Mouse (Mus musculus): ENCODE measurements around the gene Snx21. TPM values are rescaled to one million over a fixed set of nuclear protein-coding genes. Genes with fewer than 3 reads are reported as not detected.

Gene Snx21
- polyA plus RNA-seq, 1 experiment from 2014 or later = 27.0 TPM

DNA sequence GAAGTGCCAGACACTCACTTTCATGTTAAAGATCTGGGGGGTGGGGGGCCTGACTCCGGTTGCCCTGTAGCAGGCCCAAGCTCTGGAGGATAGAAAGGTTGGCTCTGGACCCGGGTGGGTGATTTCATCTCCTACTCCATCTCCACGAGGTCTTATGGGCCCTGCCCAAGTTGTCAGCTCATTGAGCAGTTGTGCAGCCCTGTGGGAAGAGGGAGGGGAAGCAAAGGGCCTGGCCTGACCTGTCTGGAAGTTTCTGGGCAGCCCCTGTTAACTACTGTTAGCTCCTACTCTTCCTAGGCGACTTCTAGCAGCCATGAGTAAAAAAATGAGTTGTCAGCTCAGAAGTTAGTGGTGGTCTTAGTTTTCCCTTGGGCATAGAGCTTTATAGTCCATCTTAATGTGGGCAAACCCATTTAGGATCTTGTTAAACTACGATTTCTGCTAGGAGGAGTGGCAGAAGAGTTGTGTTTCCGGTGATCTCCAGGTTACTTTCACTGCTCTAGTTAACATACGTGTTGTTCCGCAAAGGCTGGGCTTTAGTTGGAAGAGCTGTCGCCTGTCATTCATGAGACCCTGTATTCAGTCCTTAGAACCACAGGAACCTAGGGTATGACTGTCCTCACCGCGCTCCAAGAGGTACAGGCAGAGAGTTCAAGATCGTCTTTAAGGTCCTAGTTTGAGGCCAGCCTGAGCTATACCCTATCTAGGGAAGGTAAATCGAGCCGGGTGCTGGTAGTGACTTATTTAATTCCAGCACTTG is 12.2 kb upstream of the Snx21 start:
- 72% methylated on average over 14 of the region's 14 CpGs for WGBS
- Histone ChIP-seq H3K27ac (0 out of 2 replicates have a peak overlapping the region, but pooled peaks have one; percentile 15), H3K9me3 (no peaks in the 10 kb centered on the region)

DNA sequence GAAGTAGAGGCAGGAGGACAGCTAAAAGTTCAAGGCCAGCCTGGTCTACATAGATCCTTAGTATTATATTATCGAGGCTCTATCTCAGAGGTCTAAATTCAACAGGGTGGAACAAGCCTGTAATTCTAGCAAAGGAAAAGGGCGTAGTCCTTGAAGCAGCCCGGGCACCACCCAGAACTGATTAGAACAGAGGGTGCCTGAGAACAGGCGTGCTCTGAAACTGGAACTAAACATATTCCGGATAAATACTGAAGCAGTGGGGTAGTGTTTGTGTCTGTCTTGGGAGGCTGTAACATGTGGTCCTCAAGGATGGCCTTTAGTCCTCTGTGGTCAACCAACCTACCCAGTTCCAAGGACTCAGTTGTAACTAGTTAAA is 11.6 kb upstream of the Snx21 start:
- WGBS = 77% methylated on average over 5 of the region's 5 CpGs
- Histone ChIP-seq H3K27ac (no peak overlapping the region), H3K27me3 (no peaks in the 10 kb centered on the region)

More for the DNA sequence above, 12.2 kb upstream of the Snx21 start:
- no peaks in the 10 kb centered on the region for H3K27me3 ChIP-seq
- peaks cover 22% of the 10 kb centered on the region for H3K36me3 ChIP-seq
- ATAC-seq (ENCODE audit: borderline replicate concordance, extremely low read depth, low FRiP score, low TSS enrichment) = no peak
- no peak overlapping the region for H3K4me3 ChIP-seq
- no peak overlapping the region for H3K4me2 ChIP-seq
- peaks cover 29% of the 10 kb centered on the region for H3K4me1 ChIP-seq
- H3K9ac ChIP-seq = no peak overlapping the region

DNA sequence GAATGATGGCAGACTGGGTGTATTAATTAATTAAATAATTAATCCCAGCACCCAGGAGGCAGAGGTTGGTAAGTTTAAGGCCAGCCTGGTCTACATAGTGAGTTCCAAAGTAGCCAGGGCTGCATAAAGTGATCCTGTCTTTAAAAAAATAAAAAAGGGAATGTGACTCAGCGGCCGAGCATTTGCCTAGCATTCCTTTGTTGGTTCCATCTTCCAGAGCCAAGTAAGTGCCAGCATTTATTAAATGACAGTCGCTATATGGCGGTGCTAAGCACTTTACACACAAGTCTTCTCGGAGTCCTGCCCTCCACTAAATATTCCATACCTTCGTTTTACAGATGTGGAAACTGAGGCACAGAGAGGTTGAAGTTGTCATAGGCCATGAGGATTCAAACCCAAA is 9.5 kb upstream of the Snx21 start:
- H3K9ac ChIP-seq = no peak overlapping the region
- peaks cover 20% of the 10 kb centered on the region for H3K4me1 ChIP-seq
- no peaks in the 10 kb centered on the region for H3K9me3 ChIP-seq
- no peak overlapping the region for H3K4me3 ChIP-seq
- 72% methylated on average over 6 of the region's 6 CpGs for WGBS
- no peaks in the 10 kb centered on the region for H3K27me3 ChIP-seq
- H3K4me2 ChIP-seq = no peak overlapping the region
- no peak for ATAC-seq (ENCODE audit: borderline replicate concordance, extremely low read depth, low FRiP score, low TSS enrichment)
- no peak overlapping the region for H3K27ac ChIP-seq
- H3K36me3 ChIP-seq = peaks cover 21% of the 10 kb centered on the region

More for the DNA sequence above, 11.6 kb upstream of the Snx21 start:
- no peak overlapping the region for H3K9ac ChIP-seq
- H3K9me3 ChIP-seq = no peaks in the 10 kb centered on the region
- no peak overlapping the region for H3K4me3 ChIP-seq
- peaks cover 22% of the 10 kb centered on the region for H3K36me3 ChIP-seq
- H3K4me2 ChIP-seq = no peak overlapping the region
- peaks cover 29% of the 10 kb centered on the region for H3K4me1 ChIP-seq
- no peak for ATAC-seq (ENCODE audit: borderline replicate concordance, extremely low read depth, low FRiP score, low TSS enrichment)

DNA sequence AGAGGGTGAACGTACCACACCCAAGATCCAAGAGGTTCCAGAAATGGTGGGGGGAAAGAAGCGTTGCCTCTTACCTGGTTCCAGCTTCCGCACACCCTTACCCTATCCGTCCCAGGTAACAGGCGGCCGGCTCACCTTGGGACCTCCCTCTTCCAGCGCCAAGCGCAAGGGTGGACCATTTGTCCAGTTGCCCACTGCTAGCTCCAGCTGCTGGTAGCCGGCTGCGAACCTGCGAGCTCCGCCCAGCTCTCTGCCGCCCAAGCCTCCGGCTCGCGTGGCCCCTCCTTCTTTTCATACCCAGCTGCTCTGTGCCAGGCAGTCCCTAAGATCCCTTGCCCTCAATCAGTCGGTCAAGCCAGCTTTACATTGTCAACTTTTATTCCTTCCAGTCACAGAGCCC is 8.8 kb upstream of the Snx21 start:
- peaks cover 16% of the 10 kb centered on the region for H3K36me3 ChIP-seq
- H3K9me3 ChIP-seq = no peaks in the 10 kb centered on the region
- WGBS = 56% methylated on average over 17 of the region's 17 CpGs
- no peak overlapping the region for H3K27ac ChIP-seq
- no peak overlapping the region for H3K9ac ChIP-seq
- H3K4me1 ChIP-seq = peaks cover 13% of the 10 kb centered on the region
- ATAC-seq (ENCODE audit: borderline replicate concordance, extremely low read depth, low FRiP score, low TSS enrichment) = no peak
- no peak overlapping the region for H3K4me2 ChIP-seq
- no peak overlapping the region for H3K4me3 ChIP-seq
- no peaks in the 10 kb centered on the region for H3K27me3 ChIP-seq

DNA sequence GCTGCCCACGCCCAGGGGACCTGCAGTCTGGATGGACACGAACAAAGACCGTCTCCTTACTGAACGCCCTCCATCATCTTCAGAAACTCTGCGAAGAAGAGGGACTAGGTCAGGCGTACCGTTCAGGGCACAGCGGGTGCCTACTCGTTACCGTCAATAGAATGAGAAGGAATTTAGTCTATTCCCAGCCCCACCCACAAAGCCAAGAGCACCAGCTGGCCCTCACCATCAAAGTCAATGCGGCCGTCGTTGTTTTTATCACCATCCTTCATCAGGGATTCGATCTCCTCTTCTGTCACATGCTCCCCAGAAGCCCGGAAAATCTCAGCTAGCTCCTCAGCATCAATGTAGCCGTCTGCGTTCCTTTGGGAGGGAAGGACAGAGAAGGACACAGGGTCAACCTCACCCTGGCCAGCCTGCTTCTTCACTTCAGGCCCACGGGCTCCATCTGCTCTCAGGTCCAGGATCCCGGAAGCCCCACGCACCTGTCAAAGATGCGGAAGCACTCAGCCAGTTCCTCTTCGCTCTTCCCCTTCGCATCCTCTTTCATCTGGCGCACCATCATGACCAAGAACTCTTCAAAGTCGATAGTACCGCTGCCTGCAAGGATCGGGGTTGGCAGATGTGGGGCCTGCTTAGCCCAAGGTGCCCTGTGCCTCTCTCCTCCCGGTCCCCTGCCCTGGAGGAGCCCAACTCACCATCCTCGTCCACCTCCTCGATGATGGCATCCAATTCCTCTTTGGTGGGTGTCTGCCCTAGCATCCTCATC is 8.2 kb upstream of the Snx21 start:
- ATAC-seq (ENCODE audit: borderline replicate concordance, extremely low read depth, low FRiP score, low TSS enrichment) = no peak

DNA sequence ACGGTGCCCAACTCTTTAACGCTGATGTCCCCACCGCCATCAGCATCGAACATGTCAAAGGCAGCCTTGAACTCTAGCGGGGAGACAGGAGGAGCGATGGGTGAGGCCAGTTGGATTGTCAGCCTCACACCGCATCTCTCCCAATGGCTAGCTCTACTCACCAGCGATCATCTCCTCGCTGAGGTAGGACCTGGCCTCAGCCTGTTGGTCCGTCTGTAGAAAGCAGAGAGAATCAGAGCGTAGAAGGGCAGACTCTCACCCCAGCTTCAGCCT is 7.7 kb upstream of the Snx21 start:
- Histone ChIP-seq H3K27ac (no peak overlapping the region), H3K9me3 (no peaks in the 10 kb centered on the region), H3K36me3 (peaks cover 5% of the 10 kb centered on the region), H3K27me3 (no peaks in the 10 kb centered on the region), H3K4me1 (peaks cover 3% of the 10 kb centered on the region; the same call in 1 of the 2 replicates), H3K9ac (no peak overlapping the region), H3K4me2 (no peak overlapping the region), H3K4me3 (no peak overlapping the region)
- no peak for ATAC-seq (ENCODE audit: borderline replicate concordance, extremely low read depth, low FRiP score, low TSS enrichment)
- WGBS = 93% methylated on average over 11 of the region's 11 CpGs

More for the DNA sequence above, 8.2 kb upstream of the Snx21 start:
- 75% methylated on average over 30 of the region's 30 CpGs for WGBS
- Histone ChIP-seq H3K4me1 (peaks cover 7% of the 10 kb centered on the region; the same call in 1 of the 2 replicates), H3K4me3 (no peak overlapping the region), H3K9ac (no peak overlapping the region), H3K36me3 (peaks cover 10% of the 10 kb centered on the region), H3K9me3 (no peaks in the 10 kb centered on the region), H3K27me3 (no peaks in the 10 kb centered on the region), H3K27ac (no peak overlapping the region), H3K4me2 (no peak overlapping the region)

DNA sequence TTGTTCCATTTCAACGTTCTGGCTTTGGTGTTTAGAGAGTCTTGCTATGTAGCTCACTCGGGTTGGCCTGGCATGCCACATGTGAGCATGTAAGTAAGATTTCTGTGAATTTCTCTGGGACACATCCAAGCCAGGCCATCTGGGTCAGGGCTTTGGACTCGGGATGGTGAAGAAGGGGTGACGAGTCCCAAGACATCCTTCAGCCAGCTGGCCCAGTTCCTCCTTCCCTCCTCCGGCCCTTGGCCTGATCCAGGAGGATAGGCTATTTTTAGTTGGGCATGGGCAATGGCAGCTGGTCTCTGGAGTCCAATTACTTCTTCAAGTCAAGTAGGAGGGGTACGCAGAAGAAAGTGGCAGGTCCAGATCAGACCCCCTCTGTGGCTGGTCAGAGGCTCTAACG is 6.8 kb upstream of the Snx21 start:
- Histone ChIP-seq H3K9me3 (no peaks in the 10 kb centered on the region), H3K27ac (no peak overlapping the region), H3K36me3 (no peaks in the 10 kb centered on the region), H3K4me1 (no peaks in the 10 kb centered on the region), H3K27me3 (no peaks in the 10 kb centered on the region), H3K9ac (no peak overlapping the region), H3K4me2 (no peak overlapping the region), H3K4me3 (no peak overlapping the region)
- ATAC-seq (ENCODE audit: borderline replicate concordance, extremely low read depth, low FRiP score, low TSS enrichment) = no peak
- 66% methylated on average over 7 of the region's 7 CpGs for WGBS

DNA sequence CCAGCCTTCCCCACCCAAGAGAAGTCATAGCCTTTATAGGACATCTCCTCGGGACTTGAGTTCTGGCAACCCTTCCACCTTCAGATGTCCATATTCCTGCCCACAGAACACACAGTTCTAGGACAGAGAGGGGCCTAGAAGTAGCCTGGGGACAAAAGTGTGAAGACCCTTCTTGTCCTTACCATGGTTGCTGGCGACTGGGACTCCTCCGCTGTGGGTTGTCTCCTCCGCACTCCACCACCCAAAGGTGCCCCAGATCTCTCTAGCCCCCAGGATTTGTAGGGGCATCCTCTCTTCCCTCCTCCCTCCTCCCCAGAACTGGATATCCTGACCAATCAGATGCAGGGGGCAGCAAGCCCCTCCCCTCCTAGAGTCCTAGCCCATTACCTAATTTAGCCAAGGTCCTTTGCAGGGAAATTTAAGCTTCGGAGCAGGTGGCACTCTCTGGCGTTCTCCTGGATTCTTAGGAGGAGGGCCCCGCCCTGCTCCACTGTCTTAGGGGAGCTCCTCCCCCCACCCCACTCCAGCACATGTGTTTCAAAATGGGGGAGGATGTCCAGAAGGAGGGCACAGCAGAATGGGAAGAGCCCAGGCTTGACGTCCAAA is 6.0 kb upstream of the Snx21 start, which contains the start of gene Tnnc2:
Tnnc2 (minus strand) TSS at position 487 of the 606 bp plus-strand sequence.
- H3K9ac ChIP-seq = no peak within 1 kb of the TSS
- no peaks in the 10 kb centered on the region for H3K36me3 ChIP-seq
- ATAC-seq (ENCODE audit: borderline replicate concordance, extremely low read depth, low FRiP score, low TSS enrichment) = no peak
- no peak within 1 kb of the TSS for H3K27ac ChIP-seq
- 67% methylated on average over 8 of the region's 8 CpGs for WGBS
- H3K9me3 ChIP-seq = no peaks in the 10 kb centered on the region
- no peak within 1 kb of the TSS for H3K4me3 ChIP-seq
- H3K27me3 ChIP-seq = no peaks in the 10 kb centered on the region
- no peak within 1 kb of the TSS for H3K4me2 ChIP-seq
- no peaks in the 10 kb centered on the region for H3K4me1 ChIP-seq

DNA sequence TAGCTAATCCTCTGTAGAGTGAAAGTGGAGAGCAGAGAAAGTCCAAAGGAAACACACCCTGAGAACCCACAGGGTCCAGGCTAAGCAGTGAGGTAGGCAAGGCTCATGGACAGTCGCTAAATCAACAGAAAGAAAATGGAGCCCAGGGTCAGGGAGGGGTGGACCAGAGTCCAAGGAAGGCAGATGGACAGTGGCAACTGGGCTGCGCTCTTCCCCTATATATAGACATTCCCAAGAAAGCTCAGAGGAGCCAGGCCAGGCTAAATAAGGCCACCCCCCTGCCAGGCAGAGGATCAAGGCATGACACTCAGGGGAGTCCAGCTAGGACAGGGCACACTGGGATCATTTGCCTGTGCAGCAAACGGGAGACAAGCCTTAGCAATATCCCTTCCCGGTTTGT is 3.7 kb upstream of the Snx21 start:
- no peaks in the 10 kb centered on the region for H3K36me3 ChIP-seq
- H3K4me1 ChIP-seq = peaks cover 6% of the 10 kb centered on the region
- ATAC-seq (ENCODE audit: borderline replicate concordance, extremely low read depth, low FRiP score, low TSS enrichment) = no peak
- WGBS = 54% methylated on average over 4 of the region's 4 CpGs
- no peaks in the 10 kb centered on the region for H3K9me3 ChIP-seq
- no peak overlapping the region for H3K4me3 ChIP-seq
- no peak overlapping the region for H3K4me2 ChIP-seq
- H3K27me3 ChIP-seq = no peaks in the 10 kb centered on the region
- no peak overlapping the region for H3K27ac ChIP-seq
- no peak overlapping the region for H3K9ac ChIP-seq

DNA sequence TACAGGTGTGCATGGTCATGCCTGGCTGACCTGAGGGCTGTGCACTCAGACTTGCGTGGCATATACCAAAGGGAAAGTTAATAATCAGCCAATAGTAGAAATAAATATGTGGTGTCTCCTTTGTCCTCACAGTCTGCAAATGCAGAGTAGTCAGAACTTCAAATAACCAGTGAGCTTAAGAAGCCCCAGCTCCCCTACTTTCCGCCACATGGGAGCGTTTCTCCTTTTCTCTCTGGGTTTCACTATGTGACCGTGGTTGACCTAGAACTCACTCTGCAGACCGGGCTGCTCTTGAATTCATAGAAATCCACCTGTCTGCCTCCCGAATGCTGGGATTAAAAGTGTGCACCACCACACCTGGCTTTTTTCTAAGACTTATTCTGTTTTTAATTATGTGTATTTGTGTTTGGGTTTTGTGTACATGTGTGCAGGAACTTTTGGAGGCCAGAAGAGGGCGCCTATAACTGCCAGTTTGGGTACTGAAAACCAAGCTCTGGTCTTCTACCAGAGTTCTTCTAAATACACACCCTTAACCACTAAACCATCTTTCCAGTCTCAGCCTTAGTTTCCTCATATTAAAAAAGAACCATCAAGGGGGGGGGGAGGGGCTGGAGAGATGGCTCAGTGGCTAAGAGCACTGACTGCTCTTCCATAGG is 1.6 kb upstream of the Snx21 start:
- no peaks in the 10 kb centered on the region for H3K9me3 ChIP-seq
- H3K4me3 ChIP-seq = no peak overlapping the region
- H3K27ac ChIP-seq = no peak overlapping the region
- 74% methylated on average over 7 of the region's 7 CpGs for WGBS
- H3K4me2 ChIP-seq = no peak overlapping the region
- H3K36me3 ChIP-seq = no peaks in the 10 kb centered on the region
- no peaks in the 10 kb centered on the region for H3K27me3 ChIP-seq
- no peak overlapping the region for H3K9ac ChIP-seq
- ATAC-seq (ENCODE audit: borderline replicate concordance, extremely low read depth, low FRiP score, low TSS enrichment) = no peak
- peaks cover 24% of the 10 kb centered on the region for H3K4me1 ChIP-seq

DNA sequence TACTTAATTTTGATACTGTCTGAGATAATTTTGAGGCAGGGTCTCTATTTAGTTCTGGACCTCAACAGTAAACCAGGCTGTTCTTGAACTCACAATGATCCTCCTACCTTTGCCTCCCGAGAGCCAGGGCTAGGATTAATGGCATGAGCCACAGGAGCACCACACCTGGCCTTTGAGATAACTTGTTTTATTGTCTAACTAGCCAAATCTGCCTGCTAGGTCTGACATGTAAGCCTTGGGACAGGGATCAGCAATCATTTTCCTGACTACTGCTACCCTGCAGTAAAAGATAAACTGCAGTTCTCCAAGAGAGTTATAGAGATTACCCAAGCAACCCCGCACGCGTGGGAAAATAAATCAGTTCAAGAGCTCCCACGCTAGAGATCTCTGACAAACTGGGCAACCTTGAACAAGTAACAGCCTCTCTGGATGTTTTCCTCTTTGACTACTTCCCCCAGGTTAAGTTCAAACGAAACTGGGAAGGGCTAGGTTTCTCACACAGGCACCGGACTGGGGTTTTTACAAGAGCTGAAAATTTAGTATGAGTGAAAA is 678 bp upstream of the Snx21 start:
- Histone ChIP-seq H3K36me3 (no peaks in the 10 kb centered on the region), H3K4me3 (peak overlapping the region; percentile 73), H3K9ac (peak overlapping the region; percentile 81), H3K4me2 (peak overlapping the region; percentile 90), H3K27ac (peak overlapping the region; percentile 92), H3K9me3 (no peaks in the 10 kb centered on the region), H3K4me1 (peaks cover 24% of the 10 kb centered on the region), H3K27me3 (no peaks in the 10 kb centered on the region)
- no peak for ATAC-seq (ENCODE audit: borderline replicate concordance, extremely low read depth, low FRiP score, low TSS enrichment)
- WGBS = 4% methylated on average over 7 of the region's 7 CpGs
